Mouse (Mus musculus) heart, adult 2 months (tissue): ENCODE results near the gene Ptprn2.

Experiments
- CTCF ChIP-seq: fragments of 200-600 bp; IDR thresholded peaks from 2 replicates; pipeline ENCODE4 v1.8.1; 2022; ENCODE audit warnings: antibody characterized with exemption, mild to moderate bottlenecking, moderate library complexity
- POLR2A ChIP-seq: fragments of 200-500 bp; IDR thresholded peaks from 2 replicates; pipeline ENCODE4 v1.6.1; 2011; ENCODE audit warnings: mild to moderate bottlenecking, low read depth, low read length, control low read depth; ENCODE audit not compliant: insufficient read depth

DNA sequence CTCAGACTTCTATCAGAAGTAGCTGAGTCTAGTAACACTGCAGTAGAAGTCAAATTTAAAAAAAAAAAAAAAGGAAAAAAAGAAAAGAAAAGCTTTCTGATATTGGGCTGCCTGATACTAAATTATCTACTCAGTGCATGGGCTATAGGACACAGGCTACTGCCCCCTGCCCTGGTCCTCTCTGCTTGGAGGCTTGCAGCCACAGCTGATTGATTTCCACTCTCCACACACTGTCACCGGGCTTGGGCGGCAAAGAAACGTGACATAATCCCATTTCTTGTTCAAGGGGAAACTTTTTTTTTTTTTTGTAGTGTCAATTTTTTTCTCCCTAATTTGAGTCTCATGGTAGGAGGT, 766.9 kb downstream of the Ptprn2 start:
- no peak for TF ChIP-seq CTCF
- no peak for TF ChIP-seq POLR2A
